Mouse (Mus musculus) CD4-positive, CD25-positive, alpha-beta regulatory T cell (primary cell): ENCODE measurements around the gene Pim1. TPM values are rescaled to one million over a fixed set of nuclear protein-coding genes. Genes with fewer than 3 reads are reported as not detected.

ENCODE experiments used
- polyA plus RNA-seq: library from polyadenylated mRNA; unstranded; fragments of 100-300 nt; shearing (Covaris generic); gene quantifications from one replicate; pipeline ENCODE4 v1.2.1, GENCODE M21; 2017

Pim1 gene
- polyA plus RNA-seq: 95.5 TPM

DNA sequence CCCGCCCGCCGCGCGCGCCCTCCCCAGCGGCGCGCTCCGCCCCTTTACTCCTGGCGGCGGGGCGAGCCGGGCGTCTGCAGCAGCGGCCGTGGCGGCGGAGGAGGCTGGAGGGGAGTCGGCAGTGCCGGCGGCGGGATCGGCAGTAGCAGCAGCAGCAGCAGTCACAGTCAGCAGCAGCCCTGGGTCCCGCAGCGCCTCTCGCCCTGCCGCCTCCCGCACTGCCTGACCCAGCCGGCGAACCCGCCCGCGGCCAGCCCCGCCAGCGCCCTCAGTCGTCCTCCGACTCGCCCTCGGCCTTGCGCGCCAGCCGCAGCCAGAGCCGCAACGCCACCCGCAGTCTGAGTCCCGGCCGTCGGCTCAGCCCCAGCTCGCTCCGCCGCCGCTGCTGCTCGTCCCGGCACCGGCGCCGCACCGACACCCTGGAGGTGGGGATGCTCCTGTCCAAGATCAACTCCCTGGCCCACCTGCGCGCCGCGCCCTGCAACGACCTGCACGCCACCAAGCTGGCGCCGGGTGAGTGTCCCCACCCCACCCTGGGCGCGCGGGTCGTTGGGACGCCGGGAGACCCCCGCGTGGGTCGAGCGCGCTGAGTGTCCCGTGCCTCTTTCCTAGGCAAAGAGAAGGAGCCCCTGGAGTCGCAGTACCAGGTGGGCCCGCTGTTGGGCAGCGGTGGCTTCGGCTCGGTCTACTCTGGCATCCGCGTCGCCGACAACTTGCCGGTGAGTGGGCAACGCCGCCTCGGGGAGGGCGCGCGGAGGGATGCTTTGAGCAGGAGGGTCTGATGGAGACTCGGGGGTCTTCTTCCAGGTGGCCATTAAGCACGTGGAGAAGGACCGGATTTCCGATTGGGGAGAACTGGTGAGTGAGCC, at the start of gene Pim1:
Pim1 (plus strand) TSS at position 41 of the 869 bp plus-strand sequence.

Other genes starting within 250 kb of the Pim1 start
- 73.6 TPM for gene Ppil1, start 226.6 kb upstream of the Pim1 start, polyA plus RNA-seq
- gene BC004004, start 222.0 kb upstream of the Pim1 start, polyA plus RNA-seq: 132 TPM
- 0.23 TPM for gene Pi16, start 173.1 kb upstream of the Pim1 start, polyA plus RNA-seq
- 118 TPM for gene Mtch1, start 142.8 kb upstream of the Pim1 start, polyA plus RNA-seq
- gene Fgd2, start 129.8 kb upstream of the Pim1 start, polyA plus RNA-seq: 1.8 TPM
- gene Gm17657, start 58.9 kb downstream of the Pim1 start, polyA plus RNA-seq: 0.12 TPM
- 38.6 TPM for gene Tbc1d22b, start 59.0 kb downstream of the Pim1 start, polyA plus RNA-seq
- gene Tmem217, start 61.6 kb downstream of the Pim1 start, polyA plus RNA-seq: 4.2 TPM
- 70.3 TPM for gene Rnf8, start 124.0 kb downstream of the Pim1 start, polyA plus RNA-seq
- gene Gm28043, start 124.1 kb downstream of the Pim1 start, polyA plus RNA-seq: 7.5 TPM
- gene Cmtr1, start 169.8 kb downstream of the Pim1 start, polyA plus RNA-seq: 220 TPM
- gene Ccdc167, start 226.3 kb downstream of the Pim1 start, polyA plus RNA-seq: 8.5 TPM